Mouse (Mus musculus): ENCODE results near the gene Prdx5.

Gene Prdx5

GRCm38 (mm10) chr19:6909507-6910289, at the start of gene Prdx5, which contains the start of gene Trmt112:
Prdx5 (minus strand) TSS chr19:6910106.
Trmt112 (plus strand) TSS chr19:6909698.
- DNase-seq: peak; percentile 89

GRCm38 (mm10) chr19:6956461-6956860, 46.6 kb upstream of the Prdx5 start:
- no peak for DNase-seq

DNA sequence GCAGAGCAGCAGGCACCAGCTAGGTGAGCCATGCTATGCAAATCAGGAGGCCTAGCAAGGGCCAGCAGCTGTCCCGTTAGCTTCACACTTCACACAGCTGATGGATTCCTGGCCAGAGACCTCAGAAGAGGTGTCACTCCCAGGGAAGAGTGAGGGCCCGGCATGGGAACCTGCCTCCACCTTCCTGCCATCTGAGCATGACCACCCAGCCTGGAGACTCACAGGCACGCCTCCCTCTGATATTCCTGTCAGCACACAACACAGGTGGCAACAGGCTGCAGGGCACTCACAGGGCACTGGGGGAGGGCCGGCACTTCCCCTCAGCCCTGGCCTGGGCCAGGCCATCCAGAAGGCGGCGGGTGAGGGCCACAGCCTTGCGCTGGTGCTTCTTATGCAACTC, 45.5 kb upstream of the Prdx5 start:
- DNase-seq: no peak

DNA sequence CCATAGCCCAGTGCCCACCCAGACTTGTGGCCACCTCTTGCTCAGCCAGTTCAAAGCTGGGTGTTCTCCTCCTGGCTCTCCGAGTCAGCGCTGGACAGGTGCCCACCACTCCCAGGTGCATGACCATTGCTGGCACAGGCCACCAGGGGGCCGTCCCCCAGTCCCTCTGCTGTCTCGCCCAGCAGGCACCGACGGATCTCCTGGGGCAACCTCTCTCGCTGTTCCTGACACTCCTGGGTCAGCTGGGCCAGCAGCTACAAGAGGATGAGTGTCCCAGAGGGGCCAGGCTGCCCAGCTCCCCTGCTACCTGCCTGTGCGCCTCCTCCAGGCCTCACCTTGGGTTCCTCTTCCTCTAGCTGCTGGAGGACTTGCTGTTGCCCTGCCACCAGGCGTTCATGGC, 44.1 kb upstream of the Prdx5 start:
- DNase-seq: peak; percentile 36

- peak; percentile 43 for DNase-seq
Observed at GRCm38 (mm10) chr19:6952712-6953037, 42.8 kb upstream of the Prdx5 start.

- peak; percentile 58 for DNase-seq
Observed at GRCm38 (mm10) chr19:6951994-6952711, 42.2 kb upstream of the Prdx5 start.

- DNase-seq: peak; percentile 85
Observed at GRCm38 (mm10) chr19:6951381-6951968, 41.6 kb upstream of the Prdx5 start.

GRCm38 (mm10) chr19:6950613-6951153, 40.8 kb upstream of the Prdx5 start:
- peak; percentile 56 for DNase-seq

- no peak for DNase-seq
Observed at GRCm38 (mm10) chr19:6949951-6950350, 40.0 kb upstream of the Prdx5 start.

DNA sequence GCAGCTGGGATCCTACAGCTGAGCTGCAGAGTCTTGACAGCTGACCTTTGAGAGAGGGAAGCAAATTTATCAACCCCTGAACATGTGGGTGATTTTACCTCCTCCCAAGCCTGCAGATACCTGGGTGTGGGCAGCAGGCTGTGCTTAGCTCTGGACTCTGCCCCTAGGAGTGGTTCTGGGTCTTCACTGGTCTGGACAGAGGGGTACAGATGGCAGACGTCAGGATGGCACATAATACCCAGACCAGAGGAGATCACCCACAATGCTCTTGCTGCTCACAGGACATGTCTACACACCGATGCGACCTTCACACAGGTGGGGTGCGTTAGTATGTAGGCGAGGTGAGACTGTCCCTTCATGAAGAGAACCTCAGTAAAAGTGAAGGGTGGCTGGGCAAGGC, 39.6 kb upstream of the Prdx5 start:
- no peak for DNase-seq

DNA sequence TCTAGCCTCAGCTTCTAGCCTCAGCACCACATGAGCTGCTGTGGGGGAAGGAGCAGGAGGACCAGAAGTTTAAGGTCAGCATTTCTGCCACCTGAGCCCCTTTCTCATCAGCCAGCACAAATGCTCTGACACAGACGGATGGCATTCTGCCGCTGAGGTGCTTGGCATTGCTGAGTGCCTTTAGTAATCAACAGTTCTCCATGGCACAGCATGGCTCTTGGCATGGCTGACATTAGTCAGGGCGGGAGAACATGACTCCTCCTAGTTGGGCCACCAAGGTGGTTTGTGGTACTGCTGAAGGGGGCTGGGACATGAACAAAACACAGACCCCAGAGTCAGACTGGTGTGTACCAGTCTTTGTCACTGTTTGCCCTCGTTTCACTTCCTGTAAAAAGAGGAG, 38.3 kb upstream of the Prdx5 start:
- no peak for DNase-seq

- DNase-seq: no peak
Observed at GRCm38 (mm10) chr19:6947742-6948141, 37.8 kb upstream of the Prdx5 start.

GRCm38 (mm10) chr19:6943709-6944108, 33.8 kb upstream of the Prdx5 start:
- no peak for DNase-seq

DNA sequence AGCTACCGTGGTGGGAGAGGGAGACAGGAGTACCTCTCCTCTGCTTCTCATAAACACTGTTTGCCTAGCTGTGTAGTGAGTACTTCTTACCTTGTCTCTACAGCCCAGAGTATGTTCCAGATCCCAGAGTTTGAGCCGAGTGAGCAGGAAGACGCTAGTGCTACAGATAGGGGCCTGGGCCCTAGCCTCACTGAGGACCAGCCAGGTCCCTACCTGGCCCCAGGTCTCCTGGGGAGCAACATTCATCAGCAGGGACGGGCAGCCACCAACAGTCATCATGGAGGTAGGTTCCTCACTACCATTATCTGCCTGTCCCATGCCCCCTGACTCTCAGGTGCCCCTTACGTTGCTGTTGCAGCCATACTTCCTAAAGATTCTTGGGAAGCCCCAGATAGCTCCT, 32.9 kb upstream of the Prdx5 start:
- DNase-seq: no peak

DNA sequence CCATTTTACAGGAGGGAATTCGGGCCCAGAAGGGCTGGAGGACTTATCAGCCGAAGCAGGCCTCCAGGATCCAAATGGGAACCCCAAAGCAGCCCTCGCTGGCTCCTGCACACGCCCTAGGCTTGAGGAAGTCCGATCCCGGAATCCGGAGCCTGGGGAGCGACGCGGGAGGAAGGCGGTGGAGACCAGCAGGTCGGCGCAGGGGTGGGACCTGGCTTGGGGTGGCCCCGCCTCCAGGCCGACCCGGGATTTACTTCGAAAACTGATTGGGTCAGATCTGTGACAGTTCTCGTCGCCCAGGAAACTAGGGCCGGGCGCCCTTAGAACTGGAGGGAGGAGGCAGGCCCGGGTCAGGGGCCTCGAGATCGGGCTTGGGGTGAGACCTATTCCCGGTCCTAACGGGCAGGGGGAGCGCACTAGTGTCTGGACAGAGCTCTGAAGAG, 32.4 kb upstream of the Prdx5 start, which contains the start of gene Gpr137:
Gene Gpr137 (minus strand): TSS at position 232 of the 443 bp plus-strand sequence.
- DNase-seq: peak; percentile 96

DNA sequence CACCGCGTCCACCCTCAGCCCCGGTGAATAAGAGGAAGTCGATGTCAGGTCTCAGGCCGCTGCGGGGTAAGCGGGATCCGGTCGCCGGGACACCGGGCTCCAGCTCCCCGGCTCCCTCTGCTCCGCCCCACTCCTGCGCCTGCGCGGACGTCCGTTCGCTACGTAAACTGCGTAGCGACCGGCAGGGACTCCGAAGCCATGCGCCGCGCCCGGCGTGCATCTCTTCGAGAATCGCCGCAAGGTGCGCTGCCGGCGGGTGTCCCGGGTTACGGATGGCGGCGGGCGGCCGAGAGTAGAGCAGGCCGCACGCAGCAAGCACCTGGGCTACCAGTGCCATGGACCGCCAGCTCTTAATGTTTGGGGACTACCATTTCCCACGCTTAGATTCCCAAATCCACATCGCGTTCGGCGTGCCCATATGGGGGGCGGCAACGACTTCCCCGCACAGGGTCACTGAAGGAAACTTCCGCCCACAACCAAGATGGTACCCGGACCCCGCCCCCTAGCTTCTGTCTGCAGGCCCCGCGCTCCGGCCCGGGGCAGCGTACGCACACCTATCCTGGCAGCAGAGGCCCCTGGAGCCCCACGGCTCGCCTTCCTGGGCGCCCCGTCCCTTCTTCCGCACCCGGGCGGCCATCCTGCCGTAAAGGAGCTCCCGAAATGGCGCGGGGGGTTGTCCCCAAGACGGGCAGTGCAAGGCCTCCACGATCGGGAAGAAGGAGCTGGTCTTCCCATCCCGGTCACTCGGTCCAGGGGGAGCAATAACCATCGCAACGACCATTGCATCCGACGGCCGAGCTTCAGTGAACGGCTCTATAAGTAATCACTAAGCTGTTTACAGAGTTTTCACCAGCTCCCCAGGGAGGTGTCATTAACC, 31.7 kb upstream of the Prdx5 start, which contains the start of gene Bad:
Gene Bad (plus strand): TSS at position 490 of the 877 bp plus-strand sequence.
- peak; percentile 95 for DNase-seq

DNA sequence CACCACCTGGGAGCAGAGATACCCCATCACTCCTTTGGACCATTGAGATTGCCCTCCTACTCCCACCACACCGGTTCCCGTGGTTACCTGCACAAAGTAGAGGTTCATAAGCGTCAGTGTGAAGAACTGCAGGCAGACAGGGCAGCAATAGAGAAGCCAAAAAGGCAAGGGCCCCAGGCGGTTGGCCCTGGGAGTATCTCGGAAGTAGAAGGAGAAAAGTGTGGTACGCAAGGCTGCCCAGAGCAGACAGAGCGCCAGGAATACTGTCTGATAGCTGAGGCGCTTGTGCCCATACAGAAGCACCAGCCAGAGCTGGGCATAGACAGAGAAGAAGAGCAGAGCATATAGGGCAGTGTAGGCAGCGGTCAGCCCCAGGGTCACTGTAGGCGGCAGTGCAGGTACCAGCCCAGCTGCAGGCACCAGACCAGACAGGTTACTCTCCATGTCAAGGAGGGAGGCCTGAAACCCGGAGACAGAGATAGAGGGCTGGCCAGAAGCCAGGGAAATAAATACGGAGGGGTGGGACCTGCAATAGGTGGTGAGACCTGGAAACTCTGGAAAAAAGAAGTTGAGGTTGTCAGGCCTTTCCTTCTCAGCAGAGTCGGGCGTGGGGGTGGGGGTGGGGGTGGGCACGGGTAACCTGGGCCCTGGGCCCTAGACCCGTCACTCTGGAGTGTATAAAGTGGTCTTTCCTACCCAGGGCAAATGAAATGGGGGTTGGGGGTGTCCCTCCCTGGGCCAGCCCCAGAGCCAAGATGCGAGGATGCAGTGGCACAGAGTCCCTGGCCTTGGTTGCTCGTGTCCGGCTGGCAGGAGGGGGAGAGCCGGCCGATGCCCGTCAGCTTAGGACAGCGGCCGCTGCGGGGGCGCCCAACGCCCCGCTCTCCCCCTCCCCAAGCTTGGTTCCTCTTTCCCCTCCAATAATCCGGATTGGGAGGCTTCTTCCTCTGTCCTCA, 30.8 kb upstream of the Prdx5 start:
- DNase-seq: no peak

DNA sequence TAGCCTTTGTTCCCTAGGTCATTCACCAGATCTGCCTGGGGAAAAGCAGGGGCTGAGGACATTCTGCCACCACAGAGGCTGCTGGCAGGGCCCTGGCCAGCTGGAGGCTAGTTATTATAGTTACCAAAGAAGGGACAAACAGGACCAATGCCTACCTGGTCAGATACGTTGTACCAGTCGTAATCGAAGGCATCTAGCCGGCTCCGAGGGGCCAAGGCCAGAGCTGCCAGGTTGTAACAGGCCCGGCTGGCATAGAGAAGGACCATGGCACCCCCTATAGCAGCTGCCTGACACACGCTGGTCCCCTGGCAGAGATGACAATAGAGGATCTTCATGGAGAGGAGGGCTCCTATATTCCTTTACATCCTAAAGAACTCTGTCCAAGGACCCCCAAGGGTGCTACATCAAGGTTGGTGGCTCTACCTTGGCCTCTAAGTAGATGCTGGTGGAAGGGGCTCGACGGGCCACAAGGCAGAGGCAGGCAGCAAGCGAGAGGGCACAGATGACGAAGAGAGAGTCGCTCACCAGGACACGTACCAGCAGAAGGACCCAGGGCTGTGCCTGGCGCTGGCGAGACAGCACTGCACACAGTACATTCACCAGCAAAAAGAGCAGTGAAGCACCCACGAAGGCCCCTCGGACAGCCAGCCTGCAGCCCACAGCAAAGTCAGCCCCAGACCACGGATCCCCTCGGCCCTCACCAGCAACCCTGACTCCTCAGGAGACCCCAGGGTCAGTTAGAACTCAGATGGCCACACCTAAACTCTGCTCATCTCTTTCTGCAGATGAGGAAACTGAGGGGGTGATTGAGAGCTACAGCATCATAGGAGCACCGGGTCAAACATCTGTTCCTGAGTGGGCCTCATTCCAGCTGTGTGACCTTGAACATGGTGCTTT, 29.4 kb upstream of the Prdx5 start:
- DNase-seq: no peak

GRCm38 (mm10) chr19:6937541-6938465, 27.9 kb upstream of the Prdx5 start:
- DNase-seq: no peak
